Mouse (Mus musculus): ENCODE results near the gene Pigk. TPM values are rescaled to one million over a fixed set of nuclear protein-coding genes. Genes with fewer than 3 reads are reported as not detected.

Pigk gene
- total RNA-seq, 1 experiment: 44.6 TPM

DNA sequence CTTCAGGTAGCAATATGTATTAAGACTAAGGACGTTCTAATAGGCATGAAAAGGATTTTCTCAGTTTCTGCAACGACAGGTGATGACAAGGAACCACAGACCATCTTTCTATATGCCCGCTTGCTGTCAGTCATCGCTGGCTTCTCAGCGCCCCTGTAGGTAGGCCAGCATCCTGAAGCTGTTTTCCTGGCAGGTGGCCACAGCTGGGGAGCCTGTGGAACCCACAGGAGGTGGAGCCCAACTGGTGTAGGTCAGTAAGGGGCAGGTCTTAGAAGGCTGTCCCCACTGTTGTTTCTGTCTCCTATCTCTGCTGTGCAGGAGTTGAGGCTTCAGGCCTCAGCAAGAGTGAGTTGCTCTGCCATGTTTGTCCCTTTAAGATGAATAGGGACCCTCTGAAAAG lies 8.1 kb upstream of the Pigk start:
- TF ChIP-seq MAFK (IDR thresholded peaks at IDR 0.05; ENCODE audit: insufficient read depth, low read depth, low read length) (no peak), ZC3H11A (IDR thresholded peaks at IDR 0.05; ENCODE audit: borderline replicate concordance, low read depth, low read length) (no peak), ZNF384 (IDR thresholded peaks at IDR 0.05; ENCODE audit: low read depth, low read length) (no peak), HCFC1 (IDR thresholded peaks at IDR 0.05; ENCODE audit: borderline replicate concordance, insufficient read depth, low read length) (no peak), CHD2 (IDR thresholded peaks at IDR 0.05; ENCODE audit: low read depth, low read length) (no peak)
- Histone ChIP-seq H3K4me3 (ENCODE audit: insufficient read depth in 1 of 2, low read depth in 1 of 2, low read length in 2 of 2, poor library complexity in 1 of 2, severe bottlenecking in 1 of 2) (no peak overlapping the region), H3K27ac (ENCODE audit: insufficient read depth, low read depth, low read length, poor library complexity, severe bottlenecking) (no peak overlapping the region), H3K36me3 (ENCODE audit: control insufficient read depth, insufficient read depth, low read length, poor library complexity, severe bottlenecking) (no peaks in the 10 kb centered on the region), H3K9me3 (ENCODE audit: control insufficient read depth, insufficient read depth, low read depth, low read length) (no peaks in the 10 kb centered on the region), H3K9ac (ENCODE audit: insufficient read depth, low read depth, low read length, poor library complexity, severe bottlenecking) (no peak overlapping the region), H3K4me1 (ENCODE audit: control insufficient read depth in 2 of 2, insufficient read depth in 2 of 2, low read length in 2 of 2, poor library complexity in 1 of 2) (0 out of 4 replicates have a peak, but pooled peaks cover 0 to 3% of the 10 kb centered on the region in 2 experiments)
- DNase-seq (ENCODE audit: low read depth, low spot score): no peak
- in situ Hi-C loops (cut with MboI; ENCODE audit: low sequenced_read_pairs in 2 of 2, unreplicated experiment in 2 of 2): no loop called here

DNA sequence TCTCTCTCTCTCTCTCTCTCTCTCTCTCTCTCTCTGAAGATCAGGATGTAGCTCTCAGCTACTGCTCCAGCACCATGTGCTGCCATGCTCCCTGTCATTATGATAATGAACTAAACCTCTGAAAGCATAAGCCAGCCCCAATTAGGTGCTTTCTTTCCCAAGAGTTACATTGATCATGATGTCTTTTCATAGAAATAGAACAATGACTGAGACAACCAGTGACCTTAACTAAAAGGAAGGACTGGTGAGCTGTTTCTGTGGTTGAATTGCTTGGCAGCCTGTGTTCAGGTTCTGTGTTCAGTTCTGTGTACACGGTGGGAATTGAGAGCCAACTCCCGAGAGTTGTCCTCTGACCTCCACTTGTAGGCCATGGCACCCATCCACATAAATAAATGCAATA lies 7.0 kb upstream of the Pigk start:
- Histone ChIP-seq H3K4me3 (ENCODE audit: insufficient read depth in 1 of 2, low read depth in 1 of 2, low read length in 2 of 2, poor library complexity in 1 of 2, severe bottlenecking in 1 of 2) (no peak overlapping the region), H3K36me3 (ENCODE audit: control insufficient read depth, insufficient read depth, low read length, poor library complexity, severe bottlenecking) (no peaks in the 10 kb centered on the region), H3K27ac (ENCODE audit: insufficient read depth, low read depth, low read length, poor library complexity, severe bottlenecking) (no peak overlapping the region), H3K4me1 (ENCODE audit: control insufficient read depth in 2 of 2, insufficient read depth in 2 of 2, low read length in 2 of 2, poor library complexity in 1 of 2) (0 out of 4 replicates have a peak, but pooled peaks cover 0 to 3% of the 10 kb centered on the region in 2 experiments), H3K9ac (ENCODE audit: insufficient read depth, low read depth, low read length, poor library complexity, severe bottlenecking) (no peak overlapping the region), H3K9me3 (ENCODE audit: control insufficient read depth, insufficient read depth, low read depth, low read length) (no peaks in the 10 kb centered on the region)
- no peak for DNase-seq (ENCODE audit: low read depth, low spot score)
- no peak for TF ChIP-seq CHD2 (IDR thresholded peaks at IDR 0.05; ENCODE audit: low read depth, low read length)
- TF ChIP-seq HCFC1 (IDR thresholded peaks at IDR 0.05; ENCODE audit: borderline replicate concordance, insufficient read depth, low read length): no peak
- TF ChIP-seq ZNF384 (IDR thresholded peaks at IDR 0.05; ENCODE audit: low read depth, low read length): no peak
- in situ Hi-C loops (cut with MboI; ENCODE audit: low sequenced_read_pairs in 2 of 2, unreplicated experiment in 2 of 2): no loop called here

DNA sequence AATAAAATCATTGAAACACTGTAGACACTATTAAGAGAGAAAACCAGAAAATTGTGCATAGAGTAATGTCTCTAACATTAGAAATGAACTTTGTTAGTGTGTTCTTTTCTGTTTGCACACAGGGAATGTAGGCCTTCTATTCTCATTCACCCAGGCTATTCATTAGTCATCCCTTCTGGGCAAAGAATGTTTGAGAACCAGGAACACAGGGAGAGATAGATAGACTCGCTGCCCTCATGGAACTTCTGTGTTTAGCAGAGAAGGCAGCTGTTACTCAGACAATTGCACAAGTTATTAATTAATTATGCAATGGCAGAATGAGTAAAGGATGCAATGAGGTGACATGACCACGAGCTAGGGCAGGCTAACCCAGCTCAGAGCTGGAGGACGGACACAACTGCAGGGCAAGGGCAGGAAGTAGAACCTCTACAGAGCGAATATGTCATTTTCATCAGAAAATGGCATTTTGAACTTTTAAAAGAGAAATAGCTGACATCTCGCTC lies 6.5 kb upstream of the Pigk start:
- DNase-seq (ENCODE audit: low read depth, low spot score): no peak
- in situ Hi-C loops (cut with MboI; ENCODE audit: low sequenced_read_pairs in 2 of 2, unreplicated experiment in 2 of 2): no loop called here

DNA sequence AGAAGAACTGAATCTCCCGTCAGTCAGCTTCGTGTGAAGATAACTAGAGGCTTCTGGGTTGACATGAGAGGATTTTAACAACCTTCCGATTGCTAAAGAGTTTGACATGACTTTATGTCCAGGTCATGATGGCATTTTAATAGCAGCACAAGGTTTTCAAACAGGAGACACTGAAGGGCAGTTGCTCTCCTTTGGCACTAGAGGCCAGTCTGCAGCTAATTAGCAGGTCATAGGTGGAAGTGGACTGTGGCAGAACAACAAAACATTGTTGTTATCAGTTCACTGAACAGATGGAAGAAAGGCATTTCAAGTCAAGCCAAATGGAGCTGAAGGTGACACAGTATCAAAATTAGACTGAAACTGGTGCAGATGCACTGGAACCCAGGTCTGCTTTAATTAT lies 4.0 kb upstream of the Pigk start:
- Histone ChIP-seq H3K4me1 (ENCODE audit: control insufficient read depth in 2 of 2, insufficient read depth in 2 of 2, low read length in 2 of 2, poor library complexity in 1 of 2) (peaks cover under 1 to 2% of the 10 kb centered on the region in 2 experiments; a peak in 1 of 4 replicates), H3K27ac (ENCODE audit: insufficient read depth, low read depth, low read length, poor library complexity, severe bottlenecking) (no peak overlapping the region), H3K9me3 (ENCODE audit: control insufficient read depth, insufficient read depth, low read depth, low read length) (no peaks in the 10 kb centered on the region), H3K36me3 (ENCODE audit: control insufficient read depth, insufficient read depth, low read length, poor library complexity, severe bottlenecking) (no peaks in the 10 kb centered on the region), H3K4me3 (ENCODE audit: insufficient read depth in 1 of 2, low read depth in 1 of 2, low read length in 2 of 2, poor library complexity in 1 of 2, severe bottlenecking in 1 of 2) (no peak overlapping the region), H3K9ac (ENCODE audit: insufficient read depth, low read depth, low read length, poor library complexity, severe bottlenecking) (no peak overlapping the region)
- no peak for TF ChIP-seq ZC3H11A (IDR thresholded peaks at IDR 0.05; ENCODE audit: borderline replicate concordance, low read depth, low read length)
- no peak for TF ChIP-seq MAFK (IDR thresholded peaks at IDR 0.05; ENCODE audit: insufficient read depth, low read depth, low read length)
- no peak for TF ChIP-seq HCFC1 (IDR thresholded peaks at IDR 0.05; ENCODE audit: borderline replicate concordance, insufficient read depth, low read length)
- no peak for TF ChIP-seq ZNF384 (IDR thresholded peaks at IDR 0.05; ENCODE audit: low read depth, low read length)
- no peak for TF ChIP-seq CHD2 (IDR thresholded peaks at IDR 0.05; ENCODE audit: low read depth, low read length)
- DNase-seq (ENCODE audit: low read depth, low spot score): no peak
- in situ Hi-C loops (cut with MboI; ENCODE audit: low sequenced_read_pairs in 2 of 2, unreplicated experiment in 2 of 2): no loop called here

More for the DNA sequence above, 6.5 kb upstream of the Pigk start:
- H3K4me1 ChIP-seq (ENCODE audit: control insufficient read depth in 2 of 2, insufficient read depth in 2 of 2, low read length in 2 of 2, poor library complexity in 1 of 2): no peaks in the 10 kb centered on the region
- H3K9me3 ChIP-seq (ENCODE audit: control insufficient read depth, insufficient read depth, low read depth, low read length): no peaks in the 10 kb centered on the region
- no peak overlapping the region for H3K4me3 ChIP-seq (ENCODE audit: insufficient read depth in 1 of 2, low read depth in 1 of 2, low read length in 2 of 2, poor library complexity in 1 of 2, severe bottlenecking in 1 of 2)
- no peak overlapping the region for H3K9ac ChIP-seq (ENCODE audit: insufficient read depth, low read depth, low read length, poor library complexity, severe bottlenecking)
- TF ChIP-seq ZC3H11A (IDR thresholded peaks at IDR 0.05; ENCODE audit: borderline replicate concordance, low read depth, low read length): no peak
- no peak for TF ChIP-seq HCFC1 (IDR thresholded peaks at IDR 0.05; ENCODE audit: borderline replicate concordance, insufficient read depth, low read length)
- no peak for TF ChIP-seq ZNF384 (IDR thresholded peaks at IDR 0.05; ENCODE audit: low read depth, low read length)
- no peak for TF ChIP-seq CHD2 (IDR thresholded peaks at IDR 0.05; ENCODE audit: low read depth, low read length)
- TF ChIP-seq MAFK (IDR thresholded peaks at IDR 0.05; ENCODE audit: insufficient read depth, low read depth, low read length): no peak
- no peak overlapping the region for H3K27ac ChIP-seq (ENCODE audit: insufficient read depth, low read depth, low read length, poor library complexity, severe bottlenecking)
- H3K36me3 ChIP-seq (ENCODE audit: control insufficient read depth, insufficient read depth, low read length, poor library complexity, severe bottlenecking): no peaks in the 10 kb centered on the region

DNA sequence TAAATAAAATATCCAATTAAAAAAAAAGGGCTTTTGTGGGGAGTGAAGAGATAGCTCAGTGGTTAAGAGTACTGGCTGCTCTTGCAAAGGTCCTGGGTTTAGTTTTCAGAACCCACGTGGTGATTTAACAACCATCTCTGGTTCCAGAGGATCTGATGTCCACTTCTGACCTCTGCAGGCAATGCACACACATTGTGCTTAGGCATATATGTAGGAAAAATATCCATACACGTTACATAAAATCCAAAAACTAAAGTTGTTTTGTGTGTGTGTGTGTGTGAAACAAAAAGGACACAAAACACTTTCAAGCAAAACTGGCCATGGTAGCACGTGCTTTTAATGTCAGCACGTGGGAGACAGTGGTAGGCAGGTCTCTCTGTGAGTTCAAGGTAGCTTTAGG lies 943 bp upstream of the Pigk start:
- TF ChIP-seq ZC3H11A (IDR thresholded peaks at IDR 0.05; ENCODE audit: borderline replicate concordance, low read depth, low read length) (no peak), ZNF384 (IDR thresholded peaks at IDR 0.05; ENCODE audit: low read depth, low read length) (no peak), MAFK (IDR thresholded peaks at IDR 0.05; ENCODE audit: insufficient read depth, low read depth, low read length) (no peak), CHD2 (IDR thresholded peaks at IDR 0.05; ENCODE audit: low read depth, low read length) (no peak), HCFC1 (IDR thresholded peaks at IDR 0.05; ENCODE audit: borderline replicate concordance, insufficient read depth, low read length) (no peak)
- no peaks in the 10 kb centered on the region for H3K9me3 ChIP-seq (ENCODE audit: control insufficient read depth, insufficient read depth, low read depth, low read length)
- no peak overlapping the region for H3K9ac ChIP-seq (ENCODE audit: insufficient read depth, low read depth, low read length, poor library complexity, severe bottlenecking)
- H3K4me1 ChIP-seq (ENCODE audit: control insufficient read depth in 2 of 2, insufficient read depth in 2 of 2, low read length in 2 of 2, poor library complexity in 1 of 2): peaks cover 2% of the 10 kb centered on the region in 2 experiments; a peak in 1 of 4 replicates
- in situ Hi-C loops (cut with MboI; ENCODE audit: low sequenced_read_pairs in 2 of 2, unreplicated experiment in 2 of 2): no loop called here
- no peak overlapping the region for H3K27ac ChIP-seq (ENCODE audit: insufficient read depth, low read depth, low read length, poor library complexity, severe bottlenecking)
- H3K36me3 ChIP-seq (ENCODE audit: control insufficient read depth, insufficient read depth, low read length, poor library complexity, severe bottlenecking): no peaks in the 10 kb centered on the region
- H3K4me3 ChIP-seq (ENCODE audit: insufficient read depth in 1 of 2, low read depth in 1 of 2, low read length in 2 of 2, poor library complexity in 1 of 2, severe bottlenecking in 1 of 2): no peak overlapping the region
- DNase-seq (ENCODE audit: low read depth, low spot score): no peak

All from ES-E14 (cell line).